Mouse (Mus musculus) hindbrain, embryonic 14.5 days (tissue): ENCODE results near the gene Lipe. TPM values are rescaled to one million over a fixed set of nuclear protein-coding genes. Genes with fewer than 3 reads are reported as not detected.

Source experiments
- ATAC-seq: fragments of 200-750 bp; cut with Nextera tagmentation; 2 replicates; pipeline ENCODE4 v1.8.0; 2017; ENCODE audit warnings: moderate number of reproducible peaks, mild to moderate bottlenecking, moderate TSS enrichment, moderate library complexity; ENCODE audit not compliant: low FRiP score
- DNase-seq: peaks from one replicate; pipeline ENCODE4 v3.0.0-alpha.2; 2015; ENCODE audit warnings: low spot score
- H3K27ac ChIP-seq: fragments of 300-500 bp; sonication (generic); 2 replicates; pipeline ENCODE4 v1.5.1; 2014; ENCODE audit warnings: mild to moderate bottlenecking, moderate library complexity
- H3K27me3 ChIP-seq: fragments of 300-500 bp; sonication (generic); 2 replicates; pipeline ENCODE4 v1.6.1; 2014; ENCODE audit warnings: mild to moderate bottlenecking, low read length, mixed read lengths; ENCODE audit not compliant: control insufficient read depth, insufficient read depth
- H3K36me3 ChIP-seq: fragments of 300-500 bp; sonication (generic); replicated peaks from 2 replicates; pipeline ENCODE4 v1.6.1; 2014; ENCODE audit not compliant: control insufficient read depth, insufficient read depth
- H3K4me1 ChIP-seq: fragments of 300-500 bp; sonication (generic); replicated peaks from 2 replicates; pipeline ENCODE4 v1.6.1; 2014; ENCODE audit warnings: antibody characterized with exemption, low read length, mixed read lengths; ENCODE audit not compliant: control insufficient read depth, insufficient read depth
- H3K4me2 ChIP-seq: fragments of 300-500 bp; sonication (generic); replicated peaks from 2 replicates; pipeline ENCODE4 v1.6.1; 2014; ENCODE audit warnings: mild to moderate bottlenecking, moderate library complexity
- H3K4me3 ChIP-seq: fragments of 300-500 bp; sonication (generic); replicated peaks from 2 replicates; pipeline ENCODE4 v1.5.1; 2014; ENCODE audit warnings: mild to moderate bottlenecking, low read length
- H3K9ac ChIP-seq: fragments of 300-500 bp; sonication (generic); 2 replicates; pipeline ENCODE4 v1.6.1; 2014
- H3K9me3 ChIP-seq: fragments of 300-500 bp; sonication (generic); 2 replicates; pipeline ENCODE4 v1.6.1; 2016; ENCODE audit warnings: low read length; ENCODE audit not compliant: control insufficient read depth
- WGBS: fragments of 180-500 bp; shearing (Covaris S2); extraction: QIAGEN DNeasy Blood & Tissue Kit; methylation state at CpG from one replicate; pipeline ENCODE4 v1.1.7; 2014; 5-methylcytosine and 5-hydroxymethylcytosine counted together
- polyA plus RNA-seq: library from polyadenylated mRNA; unstranded; fragments of >200 nt; fragmentation: Nextera tagmentation; extraction: Ambion mirVana; gene quantifications from 2 replicates; pipeline ENCODE4 v1.2.1, GENCODE M21; 2014

Gene Lipe
- polyA plus RNA-seq = 4.6 and 5.7 TPM in 2 replicates

DNA sequence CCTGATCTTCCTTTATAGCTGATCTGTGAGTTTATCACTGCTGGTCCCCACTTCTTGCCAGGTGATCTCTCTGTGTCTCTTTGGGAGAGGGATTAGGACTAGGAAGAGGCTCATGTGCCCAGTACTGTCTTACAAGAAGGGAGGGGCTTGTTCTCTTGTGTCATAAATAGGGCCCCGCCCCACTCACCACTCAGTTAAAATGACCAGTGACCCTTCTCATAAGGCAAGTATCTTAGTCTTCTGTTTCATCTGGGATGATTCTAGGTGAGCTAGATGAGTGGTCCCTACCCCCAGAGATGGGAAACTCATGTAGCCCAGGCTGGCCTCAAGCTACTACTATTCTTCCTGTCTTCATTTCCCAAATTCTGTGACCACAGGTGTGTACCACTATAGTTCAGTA is at the start of gene Lipe:
Gene Lipe (minus strand): TSS at position 101 of the 400 bp plus-strand sequence.
- ATAC-seq = no peak
- Histone ChIP-seq H3K4me1 (peaks cover 12% of the 10 kb centered on the region), H3K27me3 (no peaks in the 10 kb centered on the region)

GRCm38 (mm10) chr7:25440816-25441153 is 42.3 kb upstream of the Lipe start:
- H3K27ac ChIP-seq = no peak overlapping the region
- H3K36me3 ChIP-seq = no peaks in the 10 kb centered on the region
- no peaks in the 10 kb centered on the region for H3K9me3 ChIP-seq
- H3K27me3 ChIP-seq = no peaks in the 10 kb centered on the region
- H3K4me1 ChIP-seq = no peaks in the 10 kb centered on the region
- no peak overlapping the region for H3K4me3 ChIP-seq
- no peak for ATAC-seq
- WGBS = 86% methylated on average over 6 of the region's 6 CpGs
- H3K4me2 ChIP-seq = no peak overlapping the region
- no peak overlapping the region for H3K9ac ChIP-seq
- DNase-seq = no peak

More for the DNA sequence above, at the start of gene Lipe:
- Histone ChIP-seq H3K27ac (no peak within 1 kb of the TSS), H3K36me3 (no peaks in the 10 kb centered on the region), H3K4me2 (no peak within 1 kb of the TSS), H3K9me3 (no peaks in the 10 kb centered on the region), H3K4me3 (no peak within 1 kb of the TSS), H3K9ac (no peak within 1 kb of the TSS)
- DNase-seq = no peak
- 93% methylated on average over 1 of the region's 1 CpGs for WGBS

GRCm38 (mm10) chr7:25439978-25440815 is 41.7 kb upstream of the Lipe start:
- H3K4me1 ChIP-seq = no peaks in the 10 kb centered on the region
- no peak overlapping the region for H3K4me3 ChIP-seq
- no peaks in the 10 kb centered on the region for H3K27me3 ChIP-seq
- WGBS = 91% methylated on average over 9 of the region's 9 CpGs
- ATAC-seq (no peak), DNase-seq (no peak)
- no peaks in the 10 kb centered on the region for H3K36me3 ChIP-seq
- H3K9me3 ChIP-seq = no peaks in the 10 kb centered on the region
- H3K27ac ChIP-seq = no peak overlapping the region
- no peak overlapping the region for H3K4me2 ChIP-seq
- H3K9ac ChIP-seq = no peak overlapping the region

- H3K4me2 ChIP-seq = no peak overlapping the region
- H3K27ac ChIP-seq = no peak overlapping the region
- 86% methylated on average over 8 of the region's 8 CpGs for WGBS
- no peak for DNase-seq
- no peaks in the 10 kb centered on the region for H3K36me3 ChIP-seq
- H3K27me3 ChIP-seq = no peaks in the 10 kb centered on the region
- H3K9ac ChIP-seq = no peak overlapping the region
- H3K4me3 ChIP-seq = no peak overlapping the region
- H3K9me3 ChIP-seq = no peaks in the 10 kb centered on the region
- no peaks in the 10 kb centered on the region for H3K4me1 ChIP-seq
- ATAC-seq = no peak
These were observed 40.8 kb upstream of the Lipe start for GRCm38 (mm10) chr7:25439124-25439822.

GRCm38 (mm10) chr7:25436704-25437103 is 38.2 kb upstream of the Lipe start:
- no peaks in the 10 kb centered on the region for H3K9me3 ChIP-seq
- ATAC-seq = no peak
- no peak overlapping the region for H3K9ac ChIP-seq
- 89% methylated on average over 2 of the region's 2 CpGs for WGBS
- H3K4me1 ChIP-seq = no peaks in the 10 kb centered on the region
- DNase-seq = no peak
- no peaks in the 10 kb centered on the region for H3K27me3 ChIP-seq
- no peak overlapping the region for H3K27ac ChIP-seq
- H3K4me2 ChIP-seq = no peak overlapping the region
- H3K36me3 ChIP-seq = no peaks in the 10 kb centered on the region
- no peak overlapping the region for H3K4me3 ChIP-seq

DNA sequence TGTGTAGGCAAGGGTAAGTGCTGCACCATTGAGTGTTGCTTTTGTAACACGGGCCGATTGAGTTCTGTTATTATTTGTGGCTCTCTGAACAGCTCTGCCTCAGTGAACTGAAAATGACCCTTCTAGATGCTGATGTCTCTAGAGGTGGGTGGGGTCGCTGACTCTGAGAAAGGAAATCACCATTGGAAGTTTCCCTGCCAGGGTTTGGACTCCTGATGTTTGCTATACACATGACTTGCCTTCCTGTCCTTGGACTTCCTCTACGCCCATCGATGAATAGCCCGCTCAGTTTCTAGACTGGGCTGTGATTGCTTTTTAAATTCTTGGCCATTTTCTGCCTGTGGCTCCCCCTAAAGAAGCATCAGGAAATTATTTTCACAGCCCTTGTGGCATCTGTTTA is 37.7 kb upstream of the Lipe start:
- no peak overlapping the region for H3K4me2 ChIP-seq
- no peak overlapping the region for H3K4me3 ChIP-seq
- 84% methylated on average over 6 of the region's 6 CpGs for WGBS
- no peaks in the 10 kb centered on the region for H3K4me1 ChIP-seq
- no peak overlapping the region for H3K27ac ChIP-seq
- H3K36me3 ChIP-seq = no peaks in the 10 kb centered on the region
- ATAC-seq (no peak), DNase-seq (no peak)
- H3K27me3 ChIP-seq = no peaks in the 10 kb centered on the region
- H3K9me3 ChIP-seq = no peaks in the 10 kb centered on the region
- no peak overlapping the region for H3K9ac ChIP-seq

DNA sequence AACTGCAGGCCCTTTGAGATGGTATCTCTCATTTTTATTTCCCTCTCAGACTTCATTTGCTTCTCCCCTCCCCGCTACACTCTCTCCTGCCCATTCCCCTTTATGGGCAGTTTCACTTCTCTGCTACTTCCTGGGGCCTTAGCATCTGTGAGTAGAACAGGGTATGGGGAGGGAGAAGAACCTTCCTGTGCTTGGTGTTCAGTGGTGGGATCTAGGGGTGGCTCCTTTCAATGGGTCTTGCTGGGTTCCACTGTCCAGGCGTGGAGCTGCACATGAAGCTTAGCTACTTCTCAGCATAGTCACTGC is 37.0 kb upstream of the Lipe start:
- no peak overlapping the region for H3K4me3 ChIP-seq
- H3K27me3 ChIP-seq = no peaks in the 10 kb centered on the region
- no peak overlapping the region for H3K27ac ChIP-seq
- ATAC-seq (no peak), DNase-seq (no peak)
- H3K4me1 ChIP-seq = no peaks in the 10 kb centered on the region
- no peaks in the 10 kb centered on the region for H3K9me3 ChIP-seq
- 94% methylated on average over 2 of the region's 2 CpGs for WGBS
- no peaks in the 10 kb centered on the region for H3K36me3 ChIP-seq
- H3K9ac ChIP-seq = no peak overlapping the region
- no peak overlapping the region for H3K4me2 ChIP-seq

- no peaks in the 10 kb centered on the region for H3K9me3 ChIP-seq
- H3K4me2 ChIP-seq = no peak overlapping the region
- no peak overlapping the region for H3K4me3 ChIP-seq
- no peak overlapping the region for H3K9ac ChIP-seq
- ATAC-seq (no peak), DNase-seq (no peak)
- WGBS = 86% methylated on average over 10 of the region's 10 CpGs
- no peaks in the 10 kb centered on the region for H3K4me1 ChIP-seq
- no peaks in the 10 kb centered on the region for H3K27me3 ChIP-seq
- H3K27ac ChIP-seq = no peak overlapping the region
- H3K36me3 ChIP-seq = no peaks in the 10 kb centered on the region
These were observed 36.4 kb upstream of the Lipe start for GRCm38 (mm10) chr7:25434654-25435545.
